Mouse (Mus musculus): Measurements from ENCODE around the gene 4930402H24Rik. TPM values are rescaled to one million over a fixed set of nuclear protein-coding genes. Genes with fewer than 3 reads are reported as not detected.

4930402H24Rik gene
- polyA plus RNA-seq, 1 experiment, result 67.2 TPM

- no peak for TF ChIP-seq POLR2A (IDR thresholded peaks at IDR 0.05; ENCODE audit: low read depth, low read length)
- no peak for TF ChIP-seq CTCF (IDR thresholded peaks at IDR 0.05; ENCODE audit: borderline replicate concordance, insufficient read depth, low read length)
- H3K4me1 ChIP-seq (ENCODE audit: control insufficient read depth, insufficient read depth, low read length), result peaks cover 2% of the 10 kb centered on the region; the same call in 1 of the 2 replicates
- no peak overlapping the region for H3K4me3 ChIP-seq (ENCODE audit: insufficient read depth, low read length)
- H3K27ac ChIP-seq (ENCODE audit: insufficient read depth, low read length), result peak overlapping the region; percentile 45
Observed at GRCm38 (mm10) chr2:130916521-130917147, 10.4 kb upstream of the 4930402H24Rik start.

- peaks cover 2% of the 10 kb centered on the region; the same call in 1 of the 2 replicates for H3K4me1 ChIP-seq (ENCODE audit: control insufficient read depth, insufficient read depth, low read length)
- no peak overlapping the region for H3K27ac ChIP-seq (ENCODE audit: insufficient read depth, low read length)
- TF ChIP-seq CTCF (IDR thresholded peaks at IDR 0.05; ENCODE audit: borderline replicate concordance, insufficient read depth, low read length), result no peak
- TF ChIP-seq POLR2A (IDR thresholded peaks at IDR 0.05; ENCODE audit: low read depth, low read length), result no peak
Observed at GRCm38 (mm10) chr2:130914873-130915272, 8.7 kb upstream of the 4930402H24Rik start.

GRCm38 (mm10) chr2:130911691-130912090 is 5.5 kb upstream of the 4930402H24Rik start:
- TF ChIP-seq CTCF (IDR thresholded peaks at IDR 0.05; ENCODE audit: borderline replicate concordance, insufficient read depth, low read length), result no peak
- TF ChIP-seq POLR2A (IDR thresholded peaks at IDR 0.05; ENCODE audit: low read depth, low read length), result no peak
- Histone ChIP-seq H3K4me1 (ENCODE audit: control insufficient read depth, insufficient read depth, low read length) (peaks cover 8% of the 10 kb centered on the region; the same call in 1 of the 2 replicates), H3K4me3 (ENCODE audit: insufficient read depth, low read length) (no peak overlapping the region), H3K27ac (ENCODE audit: insufficient read depth, low read length) (no peak overlapping the region)

More at GRCm38 (mm10) chr2:130914873-130915272, 8.7 kb upstream of the 4930402H24Rik start:
- H3K4me3 ChIP-seq (ENCODE audit: insufficient read depth, low read length), result no peak overlapping the region

GRCm38 (mm10) chr2:130906584-130907315 is 544 bp upstream of the 4930402H24Rik start:
- Histone ChIP-seq H3K27ac (ENCODE audit: insufficient read depth, low read length) (no peak overlapping the region), H3K4me1 (ENCODE audit: control insufficient read depth, insufficient read depth, low read length) (peaks cover 6% of the 10 kb centered on the region; the same call in 1 of the 2 replicates), H3K4me3 (ENCODE audit: insufficient read depth, low read length) (peak overlapping the region; percentile 64)
- TF ChIP-seq CTCF (IDR thresholded peaks at IDR 0.05; ENCODE audit: borderline replicate concordance, insufficient read depth, low read length) (no peak), POLR2A (IDR thresholded peaks at IDR 0.05; ENCODE audit: low read depth, low read length) (no peak)

- Histone ChIP-seq H3K27ac (ENCODE audit: insufficient read depth, low read length) (no peak overlapping the region), H3K4me1 (ENCODE audit: control insufficient read depth, insufficient read depth, low read length) (no peaks in the 10 kb centered on the region), H3K4me3 (ENCODE audit: insufficient read depth, low read length) (no peak overlapping the region)
- no peak for TF ChIP-seq CTCF (IDR thresholded peaks at IDR 0.05; ENCODE audit: borderline replicate concordance, insufficient read depth, low read length)
- TF ChIP-seq POLR2A (IDR thresholded peaks at IDR 0.05; ENCODE audit: low read depth, low read length), result no peak
Observed at GRCm38 (mm10) chr2:130898783-130899182, 7.4 kb downstream of the 4930402H24Rik start.

GRCm38 (mm10) chr2:130897856-130898255 is 8.3 kb downstream of the 4930402H24Rik start:
- Histone ChIP-seq H3K4me1 (ENCODE audit: control insufficient read depth, insufficient read depth, low read length) (no peaks in the 10 kb centered on the region), H3K27ac (ENCODE audit: insufficient read depth, low read length) (no peak overlapping the region), H3K4me3 (ENCODE audit: insufficient read depth, low read length) (no peak overlapping the region)
- TF ChIP-seq CTCF (IDR thresholded peaks at IDR 0.05; ENCODE audit: borderline replicate concordance, insufficient read depth, low read length) (no peak), POLR2A (IDR thresholded peaks at IDR 0.05; ENCODE audit: low read depth, low read length) (no peak)

- H3K27ac ChIP-seq (ENCODE audit: insufficient read depth, low read length), result no peak overlapping the region
- TF ChIP-seq CTCF (IDR thresholded peaks at IDR 0.05; ENCODE audit: borderline replicate concordance, insufficient read depth, low read length) (no peak), POLR2A (IDR thresholded peaks at IDR 0.05; ENCODE audit: low read depth, low read length) (no peak)
- no peak overlapping the region for H3K4me3 ChIP-seq (ENCODE audit: insufficient read depth, low read length)
Observed at GRCm38 (mm10) chr2:130896944-130897343, 9.3 kb downstream of the 4930402H24Rik start.

GRCm38 (mm10) chr2:130887456-130887855 is 18.8 kb downstream of the 4930402H24Rik start:
- H3K4me1 ChIP-seq (ENCODE audit: control insufficient read depth, insufficient read depth, low read length), result peaks cover 2% of the 10 kb centered on the region; the same call in 1 of the 2 replicates
- H3K27ac ChIP-seq (ENCODE audit: insufficient read depth, low read length), result peak overlapping the region; percentile 52; the same call in 1 of the 2 replicates
- TF ChIP-seq CTCF (IDR thresholded peaks at IDR 0.05; ENCODE audit: borderline replicate concordance, insufficient read depth, low read length), result no peak
- no peak for TF ChIP-seq POLR2A (IDR thresholded peaks at IDR 0.05; ENCODE audit: low read depth, low read length)
- no peak overlapping the region for H3K4me3 ChIP-seq (ENCODE audit: insufficient read depth, low read length)

More at GRCm38 (mm10) chr2:130896944-130897343, 9.3 kb downstream of the 4930402H24Rik start:
- no peaks in the 10 kb centered on the region for H3K4me1 ChIP-seq (ENCODE audit: control insufficient read depth, insufficient read depth, low read length)

GRCm38 (mm10) chr2:130886983-130887382 is 19.2 kb downstream of the 4930402H24Rik start:
- Histone ChIP-seq H3K4me3 (ENCODE audit: insufficient read depth, low read length) (no peak overlapping the region), H3K4me1 (ENCODE audit: control insufficient read depth, insufficient read depth, low read length) (peaks cover 2% of the 10 kb centered on the region; the same call in 1 of the 2 replicates), H3K27ac (ENCODE audit: insufficient read depth, low read length) (peak overlapping the region; percentile 52)
- TF ChIP-seq CTCF (IDR thresholded peaks at IDR 0.05; ENCODE audit: borderline replicate concordance, insufficient read depth, low read length) (no peak), POLR2A (IDR thresholded peaks at IDR 0.05; ENCODE audit: low read depth, low read length) (no peak)

GRCm38 (mm10) chr2:130877376-130877775 is 28.8 kb downstream of the 4930402H24Rik start:
- Histone ChIP-seq H3K4me3 (ENCODE audit: insufficient read depth, low read length) (no peak overlapping the region), H3K4me1 (ENCODE audit: control insufficient read depth, insufficient read depth, low read length) (peaks cover 14% of the 10 kb centered on the region), H3K27ac (ENCODE audit: insufficient read depth, low read length) (peak overlapping the region; percentile 57; the same call in 1 of the 2 replicates)
- TF ChIP-seq CTCF (IDR thresholded peaks at IDR 0.05; ENCODE audit: borderline replicate concordance, insufficient read depth, low read length), result no peak
- TF ChIP-seq POLR2A (IDR thresholded peaks at IDR 0.05; ENCODE audit: low read depth, low read length), result no peak
